Mouse (Mus musculus): Measurements from ENCODE around the gene 2410015M20Rik.

GRCm38 (mm10) chr17:56561866-56562265 is 47.7 kb downstream of the 2410015M20Rik start:
- TF ChIP-seq CTCF (IDR thresholded peaks at IDR 0.05; ENCODE audit: control insufficient read depth, insufficient read depth, insufficient read length): no peak
- no peak for TF ChIP-seq USF1 (IDR thresholded peaks at IDR 0.05; ENCODE audit: low read depth)
- no peak for TF ChIP-seq MAX (IDR thresholded peaks at IDR 0.05)
- TF ChIP-seq MYOD1 (IDR thresholded peaks at IDR 0.05; ENCODE audit: control insufficient read depth, insufficient read length, low read depth): no peak
- no peak for TF ChIP-seq MYOG (IDR thresholded peaks at IDR 0.05; ENCODE audit: control insufficient read depth, extremely low read depth, insufficient read length)
